Mouse (Mus musculus): Measurements from ENCODE around the gene AC124108.1.

DNA sequence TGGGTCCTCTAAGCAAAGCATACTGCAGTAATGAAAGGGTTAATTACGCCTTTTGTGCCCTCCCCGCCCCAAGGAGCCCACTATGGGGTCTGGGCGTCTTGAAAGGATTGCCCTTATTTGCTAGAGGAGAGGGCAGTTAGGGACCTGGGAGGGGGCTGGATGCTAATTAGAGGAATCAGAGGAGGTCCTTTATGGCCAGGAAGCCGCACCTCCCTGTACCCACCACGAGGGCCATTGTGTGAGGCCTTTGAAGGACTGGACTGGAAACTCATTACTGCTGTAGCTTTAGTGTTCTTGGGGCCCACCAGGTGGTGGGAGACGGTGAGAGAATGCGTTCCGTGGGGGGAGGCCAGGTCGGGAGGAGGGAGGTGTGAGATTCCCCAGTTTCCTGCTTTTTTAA, 6.4 kb downstream of the AC124108.1 start:
- TF ChIP-seq TAL1 (IDR thresholded peaks at IDR 0.05; ENCODE audit: low read length) (no peak), GATA1 (IDR thresholded peaks at IDR 0.05; ENCODE audit: low read length) (no peak)
